Mouse (Mus musculus) neutrophil, adult 5-6 weeks (primary cell): ENCODE measurements around the gene Rab7b. TPM values are rescaled to one million over a fixed set of nuclear protein-coding genes. Genes with fewer than 3 reads are reported as not detected.

Experiments used
- ATAC-seq: fragments of 151-379, 151-347 bp; 2 replicates; pipeline ENCODE4 v1.8.0; 2017; ENCODE audit warnings: mild to moderate bottlenecking, moderate TSS enrichment; ENCODE audit not compliant: insufficient number of reproducible peaks, poor library complexity, low FRiP score, severe bottlenecking; ENCODE audit errors: extremely low read depth
- total RNA-seq: library from RNA; stranded (forward); fragments of 200-1000 nt; gene quantifications from 2 replicates; pipeline ENCODE4 v1.2.3, GENCODE M21; 2017

The Rab7b gene
- total RNA-seq, 1 experiment from 2014 or later = 1.0 TPM

- peak; percentile 21; the same call in 1 of the 2 replicates for ATAC-seq
These were observed 1.9 kb downstream of the Rab7b start for GRCm38 (mm10) chr1:131690435-131690834.

- 0 out of 2 replicates have a peak, but pooled peaks have one; percentile 33 for ATAC-seq
These were observed 2.9 kb downstream of the Rab7b start for GRCm38 (mm10) chr1:131691356-131691755.

- no peak for ATAC-seq
These were observed 6.8 kb downstream of the Rab7b start for GRCm38 (mm10) chr1:131695308-131695707.

- ATAC-seq = no peak
These were observed 7.8 kb downstream of the Rab7b start for GRCm38 (mm10) chr1:131696325-131696724.

GRCm38 (mm10) chr1:131698770-131699169, 10.3 kb downstream of the Rab7b start:
- no peak for ATAC-seq

- no peak for ATAC-seq
These were observed 11.1 kb downstream of the Rab7b start for GRCm38 (mm10) chr1:131699642-131700041.

GRCm38 (mm10) chr1:131700447-131700846, 12.0 kb downstream of the Rab7b start:
- ATAC-seq = peak; percentile 46; the same call in 1 of the 2 replicates

- no peak for ATAC-seq
These were observed 12.9 kb downstream of the Rab7b start for GRCm38 (mm10) chr1:131701391-131701790.

GRCm38 (mm10) chr1:131702094-131702766, 13.7 kb downstream of the Rab7b start:
- ATAC-seq = peak; percentile 67; the same call in 1 of the 2 replicates

- no peak for ATAC-seq
These were observed 15.0 kb downstream of the Rab7b start for GRCm38 (mm10) chr1:131703482-131703881.

- peak; percentile 63; the same call in 1 of the 2 replicates for ATAC-seq
These were observed 19.8 kb downstream of the Rab7b start for GRCm38 (mm10) chr1:131708338-131708737.

- no peak for ATAC-seq
These were observed 23.0 kb downstream of the Rab7b start for GRCm38 (mm10) chr1:131711518-131711917.

- ATAC-seq = no peak
These were observed 23.9 kb downstream of the Rab7b start for GRCm38 (mm10) chr1:131712386-131712785.

- ATAC-seq = no peak
These were observed 26.2 kb downstream of the Rab7b start for GRCm38 (mm10) chr1:131714388-131715337.

GRCm38 (mm10) chr1:131718952-131719694, 30.6 kb downstream of the Rab7b start:
- no peak for ATAC-seq

GRCm38 (mm10) chr1:131721989-131722388, 33.5 kb downstream of the Rab7b start:
- ATAC-seq = no peak

GRCm38 (mm10) chr1:131723549-131723948, 35.1 kb downstream of the Rab7b start:
- no peak for ATAC-seq

- no peak for ATAC-seq
These were observed 38.1 kb downstream of the Rab7b start for GRCm38 (mm10) chr1:131726586-131726985.
